Comparison of ENCODE assay signal across 11 mouse cellular contexts in genomic region chr9:54037717-54038116, GRCm38 (mm10). TPM values are rescaled to one million over a fixed set of nuclear protein-coding genes. Genes with fewer than 3 reads are reported as not detected.
A peak's percentile ranks its signal among the peaks of the same experiment; 100 is the strongest.
DNase-seq lines count a peak whose midpoint lies in the region; ATAC-seq and TF ChIP-seq lines count a peak whose summit lies in the region.
"Had no signal": no experiment of that assay in that cellular context is flagged by ENCODE, and none has a peak within 500 bp of the region (broad histone marks: within the 10 kb centered on the region; RNA-seq: fewer than 3 reads in every experiment).

No protein-coding gene starts in this region.

- no peaks in the 10 kb centered on the region for H3K36me3 ChIP-seq in forebrain, embryonic 13.5 days (ENCODE audit: poor library complexity, severe bottlenecking)
- no peaks in the 10 kb centered on the region for H3K36me3 ChIP-seq in forebrain, embryonic 12.5 days (replicated peaks)
- H3K36me3 ChIP-seq in forebrain, postnatal 0 days (ENCODE audit: insufficient read depth), result no peaks in the 10 kb centered on the region
- H3K36me3 ChIP-seq: limb, embryonic 15.5 days had no signal

- intact Hi-C loops in left cerebral cortex, adult 2 months (cut with DNase I), result no loop called here

- H3K4me3 ChIP-seq in forebrain, embryonic 13.5 days, result no peak overlapping the region
- H3K4me3 ChIP-seq in forebrain, embryonic 12.5 days (replicated peaks), result no peak overlapping the region
- H3K4me3 ChIP-seq in forebrain, postnatal 0 days (ENCODE audit: low read depth, low read length), result no peak overlapping the region
- no peak overlapping the region for H3K4me3 ChIP-seq in left cerebral cortex, adult 2 months
- H3K4me3 ChIP-seq: gastrocnemius, adult 2 months; limb, embryonic 15.5 days had no signal

- no peaks in the 10 kb centered on the region for H3K9me3 ChIP-seq in forebrain, embryonic 13.5 days (replicated peaks)
- H3K9me3 ChIP-seq in forebrain, embryonic 12.5 days, result no peaks in the 10 kb centered on the region
- H3K9me3 ChIP-seq in forebrain, postnatal 0 days (ENCODE audit: low read length), result no peaks in the 10 kb centered on the region
- H3K9me3 ChIP-seq: limb, embryonic 15.5 days had no signal

- WGBS in forebrain, embryonic 13.5 days, result 49% methylated on average over 9 of the region's 9 CpGs
- 78% methylated on average over 9 of the region's 9 CpGs for WGBS in forebrain, embryonic 12.5 days
- WGBS in forebrain, postnatal 0 days, result 28% methylated on average over 9 of the region's 9 CpGs

- peak; percentile 70; the same call in 1 of the 2 replicates for ATAC-seq in forebrain, embryonic 13.5 days
- ATAC-seq in forebrain, embryonic 12.5 days (ENCODE audit: low FRiP score), result no peak
- peak; percentile 50; the same call in 1 of the 2 replicates for ATAC-seq in forebrain, postnatal 0 days

- peak; percentile 2 for DNase-seq in NIH3T3 (ENCODE audit: low read depth)
- DNase-seq in forebrain, postnatal 0 days, result peak; percentile 71
- peak; percentile 22 to 24 for DNase-seq in left cerebral cortex, adult 2 months (ENCODE audit: extremely low spot score in 1 of 2, low spot score in 2 of 2)
- no peak for DNase-seq in testis, postnatal 14 days (ENCODE audit: low spot score)
- no peak for DNase-seq in urinary bladder, postnatal 36 days (ENCODE audit: low spot score in 2 of 2)
- DNase-seq in spleen, postnatal 14 days (ENCODE audit: low spot score in 2 of 2), result no peak
- DNase-seq: gastrocnemius, adult 2 months had no signal

- H3K9ac ChIP-seq in forebrain, embryonic 13.5 days, result no peak overlapping the region
- H3K9ac ChIP-seq in forebrain, embryonic 12.5 days, result no peak overlapping the region
- no peak overlapping the region for H3K9ac ChIP-seq in forebrain, postnatal 0 days
- H3K9ac ChIP-seq: limb, embryonic 15.5 days had no signal

- no peak for TF ChIP-seq CTCF in forebrain, postnatal 0 days (IDR thresholded peaks at IDR 0.05; ENCODE audit: low read depth)
- no peak for TF ChIP-seq CTCF in left cerebral cortex, adult 2 months (IDR thresholded peaks at IDR 0.05)

- H3K4me1 ChIP-seq in forebrain, embryonic 13.5 days, result 0 out of 2 replicates have a peak, but pooled peaks cover 7% of the 10 kb centered on the region
- 0 out of 2 replicates have a peak, but pooled peaks cover 2% of the 10 kb centered on the region for H3K4me1 ChIP-seq in forebrain, embryonic 12.5 days
- H3K4me1 ChIP-seq in forebrain, postnatal 0 days (ENCODE audit: insufficient read depth), result no peaks in the 10 kb centered on the region

- no peaks in the 10 kb centered on the region for H3K27me3 ChIP-seq in forebrain, embryonic 13.5 days
- H3K27me3 ChIP-seq in forebrain, embryonic 12.5 days, result no peaks in the 10 kb centered on the region
- H3K27me3 ChIP-seq in forebrain, postnatal 0 days (ENCODE audit: insufficient read depth, low read length), result no peaks in the 10 kb centered on the region
- H3K27me3 ChIP-seq: limb, embryonic 15.5 days had no signal

- H3K27ac ChIP-seq in forebrain, embryonic 13.5 days, result no peak overlapping the region
- H3K27ac ChIP-seq in forebrain, embryonic 12.5 days, result no peak overlapping the region
- no peak overlapping the region for H3K27ac ChIP-seq in forebrain, postnatal 0 days (ENCODE audit: low read depth, low read length)
- H3K27ac ChIP-seq in left cerebral cortex, adult 2 months, result no peak overlapping the region
- H3K27ac ChIP-seq: gastrocnemius, adult 2 months; limb, embryonic 15.5 days had no signal

- H3K4me2 ChIP-seq in forebrain, embryonic 13.5 days, result no peak overlapping the region
- no peak overlapping the region for H3K4me2 ChIP-seq in forebrain, embryonic 12.5 days
- no peak overlapping the region for H3K4me2 ChIP-seq in forebrain, postnatal 0 days (ENCODE audit: low read depth)
- H3K4me2 ChIP-seq: limb, embryonic 15.5 days had no signal

RNA-seq across cellular contexts. Expression of gene Tnfaip8l3, which starts 30.5 kb away (rescaled TPM):
- polyA plus RNA-seq in forebrain, embryonic 13.5 days (2015; fragmentation: Nextera tagmentation; extraction: Ambion mirVana), result 0.12 and 0.19 TPM in 2 replicates
- 0.04 and 0.28 TPM in 2 replicates for polyA plus RNA-seq in forebrain, embryonic 12.5 days (2016; fragmentation: Nextera tagmentation; extraction: Ambion mirVana)
- total RNA-seq in forebrain, postnatal 0 days (2014; rRNA removed), result 2.2 and 2.3 TPM in 2 replicates
- polyA plus RNA-seq in forebrain, postnatal 0 days (2015; fragmentation: Nextera tagmentation; extraction: Ambion mirVana), result 0.50 and 0.71 TPM in 2 replicates
- 1 to 10 TPM; 7.9 to 8.6 TPM for total RNA-seq in left cerebral cortex, adult 2 months (2021)
- polyA plus RNA-seq: embryonic facial prominence, embryonic 11.5 days had no signal

Comparison
In these comparisons a context has a peak if more than half of its experiments do, and no peak if none do; other contexts are left out.
1. DNase-seq: peak in NIH3T3 (single experiment), forebrain, postnatal 0 days (single experiment) and left cerebral cortex, adult 2 months (2 of 2); none in testis, postnatal 14 days (single experiment), urinary bladder, postnatal 36 days (0 of 2) and spleen, postnatal 14 days (0 of 2).